Comparison of ENCODE assay signal across 21 mouse cellular contexts in the genomic region with DNA sequence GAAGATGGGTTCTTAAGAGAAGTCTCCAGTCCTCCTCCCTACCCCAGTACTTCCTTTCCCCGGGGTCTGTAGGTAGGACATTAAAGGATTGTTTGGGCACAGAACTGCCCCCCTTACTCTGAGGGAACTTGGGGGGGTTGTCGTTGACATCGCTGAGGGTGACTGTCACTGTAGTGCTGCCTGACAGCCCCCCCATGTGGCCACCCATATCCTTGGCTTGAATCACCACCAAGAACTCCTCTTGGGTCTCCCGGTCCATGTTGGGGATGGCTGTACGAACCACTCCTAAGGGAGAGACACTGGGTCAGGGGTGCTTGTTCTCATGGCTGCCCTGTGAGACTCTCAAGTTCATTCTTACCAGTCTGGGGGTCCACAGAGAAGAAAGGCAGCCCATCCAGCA. TPM values are rescaled to one million over a fixed set of nuclear protein-coding genes. Genes with fewer than 3 reads are reported as not detected.
DNase-seq lines count a peak whose midpoint lies in the region; ATAC-seq and TF ChIP-seq lines count a peak whose summit lies in the region.
"Had no signal": no experiment of that assay in that cellular context is flagged by ENCODE, and none has a peak within 500 bp of the region (broad histone marks: within the 10 kb centered on the region; RNA-seq: fewer than 3 reads in every experiment).

No protein-coding gene starts in this region.

- H3K4me1 ChIP-seq in hindbrain, postnatal 0 days (ENCODE audit: insufficient read depth, low read length) = no peaks in the 10 kb centered on the region; the same call in 1 of the 2 replicates
- peaks cover 31% of the 10 kb centered on the region for H3K4me1 ChIP-seq in hindbrain, embryonic 10.5 days (replicated peaks)
- peaks cover 3% of the 10 kb centered on the region for H3K4me1 ChIP-seq in liver, postnatal 0 days (ENCODE audit: insufficient read depth)
- peaks cover 20% of the 10 kb centered on the region for H3K4me1 ChIP-seq in liver, embryonic 12.5 days
- H3K4me1 ChIP-seq in stomach, postnatal 0 days (replicated peaks; ENCODE audit: control insufficient read depth, insufficient read depth) = no peaks in the 10 kb centered on the region

- H3K27me3 ChIP-seq in hindbrain, postnatal 0 days (ENCODE audit: insufficient read depth, low read length) = no peaks in the 10 kb centered on the region
- no peaks in the 10 kb centered on the region for H3K27me3 ChIP-seq in hindbrain, embryonic 10.5 days (ENCODE audit: insufficient read depth, poor library complexity, severe bottlenecking)
- 0 out of 2 replicates have a peak, but pooled peaks cover 5% of the 10 kb centered on the region for H3K27me3 ChIP-seq in liver, postnatal 0 days (ENCODE audit: insufficient read depth, low read length)
- peaks cover 25% of the 10 kb centered on the region for H3K27me3 ChIP-seq in liver, embryonic 12.5 days (replicated peaks)
- H3K27me3 ChIP-seq in stomach, postnatal 0 days (ENCODE audit: control insufficient read depth, insufficient read depth, low read length) = no peaks in the 10 kb centered on the region
- H3K27me3 ChIP-seq: midbrain, embryonic 12.5 days had no signal

- 65% methylated on average over 5 of the region's 5 CpGs for WGBS in hindbrain, postnatal 0 days
- WGBS in hindbrain, embryonic 10.5 days = 87% methylated on average over 5 of the region's 5 CpGs
- 61% methylated on average over 5 of the region's 5 CpGs for WGBS in liver, postnatal 0 days (ENCODE audit: insufficient replicate concordance)
- WGBS in liver, embryonic 12.5 days (ENCODE audit: insufficient replicate concordance) = 75% methylated on average over 5 of the region's 5 CpGs
- WGBS in stomach, postnatal 0 days = 71% methylated on average over 5 of the region's 5 CpGs

- no peak overlapping the region for H3K9ac ChIP-seq in hindbrain, postnatal 0 days (replicated peaks; ENCODE audit: low read length)
- no peak overlapping the region for H3K9ac ChIP-seq in liver, postnatal 0 days (replicated peaks)
- no peak overlapping the region for H3K9ac ChIP-seq in liver, embryonic 12.5 days
- no peak overlapping the region for H3K9ac ChIP-seq in stomach, postnatal 0 days (ENCODE audit: low read length)
- H3K9ac ChIP-seq: liver, embryonic 13.5 days; midbrain, embryonic 12.5 days had no signal

- H3K27ac ChIP-seq in hindbrain, postnatal 0 days = no peak overlapping the region
- no peak overlapping the region for H3K27ac ChIP-seq in hindbrain, embryonic 10.5 days
- no peak overlapping the region for H3K27ac ChIP-seq in liver, postnatal 0 days (ENCODE audit: low read depth)
- H3K27ac ChIP-seq in liver, embryonic 12.5 days = no peak overlapping the region
- no peak overlapping the region for H3K27ac ChIP-seq in stomach, postnatal 0 days (replicated peaks)
- H3K27ac ChIP-seq: liver, embryonic 13.5 days; midbrain, embryonic 12.5 days had no signal

- peaks cover 11% of the 10 kb centered on the region for H3K36me3 ChIP-seq in hindbrain, postnatal 0 days (ENCODE audit: insufficient read depth, low read length)
- peaks cover 78% of the 10 kb centered on the region for H3K36me3 ChIP-seq in hindbrain, embryonic 10.5 days
- peaks cover 12% of the 10 kb centered on the region for H3K36me3 ChIP-seq in liver, postnatal 0 days (replicated peaks; ENCODE audit: insufficient read depth, low read length)
- H3K36me3 ChIP-seq in liver, embryonic 12.5 days = peaks cover 27% of the 10 kb centered on the region
- H3K36me3 ChIP-seq in stomach, postnatal 0 days (ENCODE audit: control insufficient read depth, insufficient read depth, low read length) = peaks cover 6% of the 10 kb centered on the region; the same call in 1 of the 2 replicates

- H3K4me2 ChIP-seq in hindbrain, postnatal 0 days (ENCODE audit: low read depth, low read length) = no peak overlapping the region
- no peak overlapping the region for H3K4me2 ChIP-seq in liver, postnatal 0 days (ENCODE audit: low read depth, low read length)
- H3K4me2 ChIP-seq in liver, embryonic 12.5 days = no peak overlapping the region
- no peak overlapping the region for H3K4me2 ChIP-seq in stomach, postnatal 0 days (replicated peaks; ENCODE audit: low read depth)
- H3K4me2 ChIP-seq: liver, embryonic 13.5 days had no signal

- TF ChIP-seq EP300 in liver, postnatal 0 days (IDR thresholded peaks at IDR 0.05; ENCODE audit: low read depth) = no peak
- TF ChIP-seq EP300 in stomach, postnatal 0 days (optimal IDR thresholded peaks at IDR 0.05) = no peak

- no peak for ATAC-seq in hindbrain, postnatal 0 days
- no peak for ATAC-seq in liver, postnatal 0 days
- no peak for ATAC-seq in liver, embryonic 12.5 days
- no peak for ATAC-seq in stomach, postnatal 0 days (ENCODE audit: low FRiP score, low TSS enrichment)
- ATAC-seq: CD4-positive, CD25-positive, alpha-beta regulatory T cell, adult 4 months had no signal

- no peak overlapping the region for H3K4me3 ChIP-seq in hindbrain, postnatal 0 days (ENCODE audit: low read length)
- H3K4me3 ChIP-seq in hindbrain, embryonic 10.5 days = no peak overlapping the region
- no peak overlapping the region for H3K4me3 ChIP-seq in liver, postnatal 0 days (ENCODE audit: low read depth, low read length)
- H3K4me3 ChIP-seq in liver, embryonic 12.5 days = no peak overlapping the region
- no peak overlapping the region for H3K4me3 ChIP-seq in stomach, postnatal 0 days (ENCODE audit: low read depth, low read length)
- H3K4me3 ChIP-seq: liver, embryonic 13.5 days; midbrain, embryonic 12.5 days had no signal

- peak; percentile 39 for DNase-seq in hindbrain, postnatal 0 days (ENCODE audit: low spot score)
- DNase-seq in hindbrain, embryonic 10.5 days (ENCODE audit: low spot score) = no peak
- DNase-seq in liver, postnatal 0 days = no peak
- DNase-seq in thymus, postnatal 4 days = peak; percentile 51
- DNase-seq in thymus, postnatal 10 days (ENCODE audit: low spot score in 2 of 2) = no peak
- no peak for DNase-seq in stomach, postnatal 0 days (ENCODE audit: low spot score)
- no peak for DNase-seq in spleen, adult 12 weeks (ENCODE audit: low spot score)
- DNase-seq: cerebellum, adult 18-20 months; liver, embryonic 13.5 days had no signal

- H3K9me3 ChIP-seq in hindbrain, postnatal 0 days (ENCODE audit: low read length) = no peaks in the 10 kb centered on the region
- H3K9me3 ChIP-seq in hindbrain, embryonic 10.5 days = no peaks in the 10 kb centered on the region
- no peaks in the 10 kb centered on the region for H3K9me3 ChIP-seq in liver, postnatal 0 days (ENCODE audit: low read length)
- no peaks in the 10 kb centered on the region for H3K9me3 ChIP-seq in liver, embryonic 12.5 days (replicated peaks)
- H3K9me3 ChIP-seq in stomach, postnatal 0 days (ENCODE audit: control insufficient read depth, low read length) = no peaks in the 10 kb centered on the region
- H3K9me3 ChIP-seq: liver, embryonic 13.5 days; midbrain, embryonic 12.5 days had no signal

- peak; percentile 56 for TF ChIP-seq CTCF in hindbrain, postnatal 0 days (IDR thresholded peaks at IDR 0.05; ENCODE audit: low read depth)
- peak; percentile 21; the same call in 1 of the 2 replicates for TF ChIP-seq CTCF in liver, postnatal 0 days (IDR thresholded peaks at IDR 0.05; ENCODE audit: low read depth)
- TF ChIP-seq CTCF in stomach, postnatal 0 days (IDR thresholded peaks at IDR 0.05; ENCODE audit: low read depth) = peak; percentile 45

RNA-seq across cellular contexts. Expression of a gene that starts 2.5 kb away (rescaled TPM):
- not detected in 2 replicates for total RNA-seq in hindbrain, postnatal 0 days (2014; rRNA removed)
- not detected in 2 replicates for polyA plus RNA-seq in hindbrain, postnatal 0 days (2015; fragmentation: Nextera tagmentation; extraction: Ambion mirVana)
- polyA plus RNA-seq in hindbrain, embryonic 10.5 days (2016; fragmentation: Nextera tagmentation; extraction: Ambion mirVana) = not detected in 2 replicates
- polyA plus RNA-seq in liver, postnatal 0 days (2015; fragmentation: Nextera tagmentation; extraction: Ambion mirVana) = not detected in 2 replicates
- polyA plus RNA-seq in liver, embryonic 12.5 days (2016; fragmentation: Nextera tagmentation; extraction: Ambion mirVana) = not detected in 2 replicates
- not detected in 2 replicates for polyA plus RNA-seq in stomach, postnatal 0 days (2015; fragmentation: Nextera tagmentation; extraction: Ambion mirVana)
- total RNA-seq: left cerebral cortex, postnatal 10 days; neutrophil, adult 5-6 weeks had no signal
- polyA plus RNA-seq: brain, embryonic 14.5 days; CD4-positive, CD25-positive, alpha-beta regulatory T cell, adult 4 months; frontal cortex, adult 2 months; gonadal fat pad, adult 2 months; heart, embryonic 14.5 days; intestine, embryonic 14.5 days; large intestine, adult 2 months; liver, embryonic 13.5 days; midbrain, embryonic 12.5 days; testis, adult 2 months had no signal

RNA-seq across cellular contexts. Expression of a gene that starts 3.0 kb away (rescaled TPM):
- total RNA-seq in hindbrain, postnatal 0 days (2014; rRNA removed) = 42.7 and 49.2 TPM in 2 replicates
- polyA plus RNA-seq in hindbrain, postnatal 0 days (2015; fragmentation: Nextera tagmentation; extraction: Ambion mirVana) = 7.2 and 7.6 TPM in 2 replicates
- 4.5 and 7.1 TPM in 2 replicates for polyA plus RNA-seq in hindbrain, embryonic 10.5 days (2016; fragmentation: Nextera tagmentation; extraction: Ambion mirVana)
- polyA plus RNA-seq in liver, postnatal 0 days (2015; fragmentation: Nextera tagmentation; extraction: Ambion mirVana) = 0.09 and 0.11 TPM in 2 replicates
- 0.61 and 1.0 TPM in 2 replicates for polyA plus RNA-seq in liver, embryonic 12.5 days (2016; fragmentation: Nextera tagmentation; extraction: Ambion mirVana)
- 0.63 and 0.68 TPM in 2 replicates for polyA plus RNA-seq in stomach, postnatal 0 days (2015; fragmentation: Nextera tagmentation; extraction: Ambion mirVana)

RNA-seq across cellular contexts. Expression of a gene that starts 17.0 kb away (rescaled TPM):
- total RNA-seq in hindbrain, postnatal 0 days (2014; rRNA removed) = 0.05 TPM in 1 of 2 replicates, not detected in the other
- 0.16 and 0.21 TPM in 2 replicates for polyA plus RNA-seq in hindbrain, postnatal 0 days (2015; fragmentation: Nextera tagmentation; extraction: Ambion mirVana)
- 0.04 and 0.16 TPM in 2 replicates for polyA plus RNA-seq in hindbrain, embryonic 10.5 days (2016; fragmentation: Nextera tagmentation; extraction: Ambion mirVana)
- polyA plus RNA-seq in liver, postnatal 0 days (2015; fragmentation: Nextera tagmentation; extraction: Ambion mirVana) = not detected in 2 replicates
- polyA plus RNA-seq in liver, embryonic 12.5 days (2016; fragmentation: Nextera tagmentation; extraction: Ambion mirVana) = not detected in 2 replicates
- polyA plus RNA-seq in stomach, postnatal 0 days (2015; fragmentation: Nextera tagmentation; extraction: Ambion mirVana) = 0.02 TPM in 1 of 2 replicates, not detected in the other
- total RNA-seq: left cerebral cortex, postnatal 10 days had no signal
- polyA plus RNA-seq: CD4-positive, CD25-positive, alpha-beta regulatory T cell, adult 4 months; gonadal fat pad, adult 2 months; heart, embryonic 14.5 days; intestine, embryonic 14.5 days; large intestine, adult 2 months; liver, embryonic 13.5 days; midbrain, embryonic 12.5 days had no signal

RNA-seq across cellular contexts. Expression of a gene that starts 20.4 kb away (rescaled TPM):
- 181 and 204 TPM in 2 replicates for total RNA-seq in hindbrain, postnatal 0 days (2014; rRNA removed)
- polyA plus RNA-seq in hindbrain, postnatal 0 days (2015; fragmentation: Nextera tagmentation; extraction: Ambion mirVana) = 411 and 417 TPM in 2 replicates
- 500 and 517 TPM in 2 replicates for polyA plus RNA-seq in hindbrain, embryonic 10.5 days (2016; fragmentation: Nextera tagmentation; extraction: Ambion mirVana)
- 148 and 157 TPM in 2 replicates for polyA plus RNA-seq in liver, postnatal 0 days (2015; fragmentation: Nextera tagmentation; extraction: Ambion mirVana)
- polyA plus RNA-seq in liver, embryonic 12.5 days (2016; fragmentation: Nextera tagmentation; extraction: Ambion mirVana) = 281 and 292 TPM in 2 replicates
- polyA plus RNA-seq in stomach, postnatal 0 days (2015; fragmentation: Nextera tagmentation; extraction: Ambion mirVana) = 279 and 291 TPM in 2 replicates

RNA-seq across cellular contexts. Expression of a gene that starts 32.4 kb away (rescaled TPM):
- total RNA-seq in hindbrain, postnatal 0 days (2014; rRNA removed) = 4.8 and 6.8 TPM in 2 replicates
- polyA plus RNA-seq in hindbrain, postnatal 0 days (2015; fragmentation: Nextera tagmentation; extraction: Ambion mirVana) = 2.5 and 3.9 TPM in 2 replicates
- polyA plus RNA-seq in hindbrain, embryonic 10.5 days (2016; fragmentation: Nextera tagmentation; extraction: Ambion mirVana) = 8.3 and 9.5 TPM in 2 replicates
- polyA plus RNA-seq in liver, postnatal 0 days (2015; fragmentation: Nextera tagmentation; extraction: Ambion mirVana) = 1.2 and 1.4 TPM in 2 replicates
- 3.7 and 4.1 TPM in 2 replicates for polyA plus RNA-seq in liver, embryonic 12.5 days (2016; fragmentation: Nextera tagmentation; extraction: Ambion mirVana)
- 2.4 and 3.0 TPM in 2 replicates for polyA plus RNA-seq in stomach, postnatal 0 days (2015; fragmentation: Nextera tagmentation; extraction: Ambion mirVana)

Comparison
In these comparisons a context has a peak if more than half of its experiments do, and no peak if none do; other contexts are left out.
1. DNase-seq: peak in hindbrain, postnatal 0 days (single experiment) and thymus, postnatal 4 days (single experiment); none in hindbrain, embryonic 10.5 days (single experiment), liver, postnatal 0 days (single experiment), thymus, postnatal 10 days (0 of 2), stomach, postnatal 0 days (single experiment) and spleen, adult 12 weeks (single experiment).
2. Peak in every context shown above with its lines, with median percentiles within 50 percentile points of each other: CTCF ChIP-seq.